8 mouse cellular contexts compared by ENCODE assay signal in the genomic region with DNA sequence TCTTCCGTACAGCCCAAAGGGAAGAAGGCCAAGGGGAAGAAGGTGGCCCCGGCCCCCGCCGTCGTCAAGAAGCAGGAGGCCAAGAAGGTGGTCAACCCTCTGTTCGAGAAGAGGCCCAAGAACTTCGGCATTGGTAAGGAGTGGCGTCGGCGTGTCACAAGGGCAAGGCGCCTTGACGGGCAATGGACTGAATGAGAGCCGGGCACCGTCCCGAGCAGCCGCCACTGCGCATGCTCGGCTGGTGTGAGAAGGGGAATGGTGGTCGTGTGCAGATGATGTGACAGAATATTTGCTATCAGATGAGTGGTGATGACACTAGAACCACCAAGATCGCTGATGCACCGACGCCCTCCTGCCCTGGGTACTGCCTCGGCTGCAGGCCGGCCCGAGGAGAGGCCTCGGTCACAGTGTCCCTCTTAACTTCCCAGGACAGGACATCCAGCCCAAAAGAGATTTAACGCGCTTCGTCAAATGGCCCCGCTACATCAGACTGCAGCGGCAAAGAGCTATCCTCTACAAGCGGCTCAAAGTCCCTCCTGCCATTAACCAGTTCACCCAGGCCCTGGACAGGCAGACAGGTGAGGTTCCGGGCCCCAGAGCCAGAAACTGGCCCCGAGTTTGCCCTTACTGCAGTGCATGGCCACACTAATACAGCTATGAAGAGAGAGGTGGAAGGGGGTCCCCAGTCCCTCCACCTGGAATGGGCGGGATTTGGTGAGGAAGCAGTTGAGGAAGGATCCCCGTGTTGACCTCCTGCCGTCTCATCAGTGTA. TPM values are rescaled to one million over a fixed set of nuclear protein-coding genes. Genes with fewer than 3 reads are reported as not detected.
DNase-seq lines count a peak whose midpoint lies in the region; ATAC-seq and TF ChIP-seq lines count a peak whose summit lies in the region.

No protein-coding gene starts in this region.

- TF ChIP-seq CTCF in gastrocnemius, adult 2 months (IDR thresholded peaks at IDR 0.05) = no peak
- TF ChIP-seq CTCF in cerebellum, adult 2 months (IDR thresholded peaks at IDR 0.05; ENCODE audit: borderline replicate concordance, insufficient read depth, low read depth, low read length) = no peak

- H3K27ac ChIP-seq in gastrocnemius, adult 2 months = peak overlapping the region; percentile 91
- peak overlapping the region; percentile 42 for H3K27ac ChIP-seq in cerebellum, adult 2 months (ENCODE audit: insufficient read depth, low read length)
- H3K27ac ChIP-seq in limb, embryonic 10.5 days = peak overlapping the region; percentile 98
- H3K27ac ChIP-seq in stomach, embryonic 16.5 days (ENCODE audit: low read length) = peak overlapping the region; percentile 87

- H3K4me1 ChIP-seq in cerebellum, adult 2 months (ENCODE audit: control insufficient read depth, insufficient read depth, low read length) = peaks cover 6% of the 10 kb centered on the region
- H3K4me1 ChIP-seq in limb, embryonic 10.5 days = peaks cover 45% of the 10 kb centered on the region
- peaks cover 29% of the 10 kb centered on the region for H3K4me1 ChIP-seq in stomach, embryonic 16.5 days (ENCODE audit: control insufficient read depth, insufficient read depth, low read length)

- peak overlapping the region; percentile 83 for H3K4me3 ChIP-seq in gastrocnemius, adult 2 months
- H3K4me3 ChIP-seq in cerebellum, adult 2 months (replicated peaks; ENCODE audit: insufficient read depth, low read depth, low read length) = peak overlapping the region; percentile 74
- peak overlapping the region; percentile 93 for H3K4me3 ChIP-seq in limb, embryonic 10.5 days
- H3K4me3 ChIP-seq in stomach, embryonic 16.5 days (replicated peaks; ENCODE audit: low read length) = peak overlapping the region; percentile 87

- peak overlapping the region; percentile 100 for H3K4me2 ChIP-seq in stomach, embryonic 16.5 days (ENCODE audit: low read depth, low read length)

- peaks cover 66% of the 10 kb centered on the region for H3K36me3 ChIP-seq in limb, embryonic 10.5 days
- peaks cover 26% of the 10 kb centered on the region for H3K36me3 ChIP-seq in stomach, embryonic 16.5 days (ENCODE audit: control insufficient read depth, insufficient read depth, low read length)

- peak overlapping the region; percentile 80 for H3K9ac ChIP-seq in stomach, embryonic 16.5 days (ENCODE audit: low read length)

- no peaks in the 10 kb centered on the region for H3K27me3 ChIP-seq in cerebellum, adult 2 months (ENCODE audit: control insufficient read depth, insufficient read depth, low read length)
- H3K27me3 ChIP-seq in limb, embryonic 10.5 days (ENCODE audit: low read depth, poor library complexity, severe bottlenecking) = no peaks in the 10 kb centered on the region
- no peaks in the 10 kb centered on the region for H3K27me3 ChIP-seq in stomach, embryonic 16.5 days (ENCODE audit: control insufficient read depth, insufficient read depth, low read length)

- peak; percentile 72 for DNase-seq in gastrocnemius, adult 2 months
- no peak for DNase-seq in gastrocnemius, postnatal 25 days
- peak; percentile 71 for DNase-seq in CD4-positive, CD25-positive, alpha-beta regulatory T cell, adult 2 months (ENCODE audit: low read depth, low spot score)
- no peak for DNase-seq in cerebellum, adult 2 months
- peak; percentile 77 for DNase-seq in limb, embryonic 10.5 days (ENCODE audit: low spot score)
- peak; percentile 76 for DNase-seq in mesoderm, embryonic 11.5 days (ENCODE audit: low read depth, low spot score)

- ATAC-seq in granulocyte monocyte progenitor cell, adult 5-6 weeks (replicated peaks; ENCODE audit: poor library complexity, severe bottlenecking) = peak; percentile 31
- peak; percentile 38 for ATAC-seq in stomach, embryonic 16.5 days (ENCODE audit: insufficient read depth, low FRiP score)

- H3K9me3 ChIP-seq in limb, embryonic 10.5 days (replicated peaks) = no peaks in the 10 kb centered on the region
- H3K9me3 ChIP-seq in stomach, embryonic 16.5 days (replicated peaks; ENCODE audit: control insufficient read depth, low read length) = no peaks in the 10 kb centered on the region

- no peak for TF ChIP-seq POLR2A in cerebellum, adult 2 months (IDR thresholded peaks at IDR 0.05; ENCODE audit: borderline replicate concordance, insufficient read depth, low read length)

- intact Hi-C loops in gastrocnemius, adult 2 months (cut with DNase I) = loop anchor here (2.0 kb wide), 1 partner anchor 22 kb away; a partner anchor contains a TSS

- under 1% methylated on average over 37 of the region's 37 CpGs for WGBS in cerebellum, adult 2 months
- under 1% methylated on average over 37 of the region's 37 CpGs for WGBS in limb, embryonic 10.5 days
- under 1% methylated on average over 37 of the region's 37 CpGs for WGBS in stomach, embryonic 16.5 days

RNA-seq across cellular contexts. Expression of a gene that starts 0.6 kb away (rescaled TPM):
- 100 to 1,000 TPM; 261 to 309 TPM for total RNA-seq in gastrocnemius, adult 2 months (2021)
- total RNA-seq in gastrocnemius, postnatal 25 days (2021) = 100 to 1,000 TPM; 236 to 242 TPM
- 670 and 676 TPM in 2 replicates for polyA plus RNA-seq in cerebellum, adult 2 months (2012; rRNA removed)
- total RNA-seq in granulocyte monocyte progenitor cell, adult 5-6 weeks (2014; fragmentation: Nextera tagmentation) = 2,412 and 2,423 TPM in 2 replicates
- 2,233 and 2,391 TPM in 2 replicates for total RNA-seq in granulocyte monocyte progenitor cell, adult 5-6 weeks (2017)
- polyA plus RNA-seq in limb, embryonic 10.5 days (2016; fragmentation: Nextera tagmentation; extraction: Ambion mirVana) = 702 and 807 TPM in 2 replicates
- 458 and 551 TPM in 2 replicates for polyA plus RNA-seq in stomach, embryonic 16.5 days (2015; fragmentation: Nextera tagmentation; extraction: Ambion mirVana)

RNA-seq across cellular contexts. Expression of a gene that starts 0.7 kb away (rescaled TPM):
- 10 to 100 TPM; 15.4 to 19.0 TPM for total RNA-seq in gastrocnemius, adult 2 months (2021)
- total RNA-seq in gastrocnemius, postnatal 25 days (2021) = 10 to 100 TPM; 16.2 to 17.6 TPM
- polyA plus RNA-seq in cerebellum, adult 2 months (2012; rRNA removed) = 56.6 and 58.1 TPM in 2 replicates
- 16.7 and 17.4 TPM in 2 replicates for total RNA-seq in granulocyte monocyte progenitor cell, adult 5-6 weeks (2014; fragmentation: Nextera tagmentation)
- total RNA-seq in granulocyte monocyte progenitor cell, adult 5-6 weeks (2017) = 17.2 and 19.0 TPM in 2 replicates
- 79.3 and 82.8 TPM in 2 replicates for polyA plus RNA-seq in limb, embryonic 10.5 days (2016; fragmentation: Nextera tagmentation; extraction: Ambion mirVana)
- polyA plus RNA-seq in stomach, embryonic 16.5 days (2015; fragmentation: Nextera tagmentation; extraction: Ambion mirVana) = 43.0 and 46.6 TPM in 2 replicates

RNA-seq across cellular contexts. Expression of a gene that starts 5.0 kb away (rescaled TPM):
- 10 to 100 TPM; 12.4 to 16.1 TPM for total RNA-seq in gastrocnemius, adult 2 months (2021)
- total RNA-seq in gastrocnemius, postnatal 25 days (2021) = 10 to 100 TPM; 10.9 to 12.5 TPM
- polyA plus RNA-seq in cerebellum, adult 2 months (2012; rRNA removed) = 58.6 and 60.9 TPM in 2 replicates
- total RNA-seq in granulocyte monocyte progenitor cell, adult 5-6 weeks (2014; fragmentation: Nextera tagmentation) = 42.8 and 48.8 TPM in 2 replicates
- total RNA-seq in granulocyte monocyte progenitor cell, adult 5-6 weeks (2017) = 72.9 and 77.2 TPM in 2 replicates
- 50.6 and 60.5 TPM in 2 replicates for polyA plus RNA-seq in limb, embryonic 10.5 days (2016; fragmentation: Nextera tagmentation; extraction: Ambion mirVana)
- polyA plus RNA-seq in stomach, embryonic 16.5 days (2015; fragmentation: Nextera tagmentation; extraction: Ambion mirVana) = 39.9 and 40.7 TPM in 2 replicates

RNA-seq across cellular contexts. Expression of a gene that starts 5.2 kb away (rescaled TPM):
- total RNA-seq in gastrocnemius, adult 2 months (2021) = 10 to 100 TPM; 41.1 to 41.6 TPM
- total RNA-seq in gastrocnemius, postnatal 25 days (2021) = 10 to 100 TPM; 27.4 to 33.1 TPM
- polyA plus RNA-seq in cerebellum, adult 2 months (2012; rRNA removed) = 153 and 159 TPM in 2 replicates
- total RNA-seq in granulocyte monocyte progenitor cell, adult 5-6 weeks (2014; fragmentation: Nextera tagmentation) = 46.4 and 74.7 TPM in 2 replicates
- total RNA-seq in granulocyte monocyte progenitor cell, adult 5-6 weeks (2017) = 40.0 and 75.4 TPM in 2 replicates
- polyA plus RNA-seq in limb, embryonic 10.5 days (2016; fragmentation: Nextera tagmentation; extraction: Ambion mirVana) = 44.0 and 50.3 TPM in 2 replicates
- polyA plus RNA-seq in stomach, embryonic 16.5 days (2015; fragmentation: Nextera tagmentation; extraction: Ambion mirVana) = 59.9 and 61.8 TPM in 2 replicates

RNA-seq across cellular contexts. Expression of a gene that starts 8.5 kb away (rescaled TPM):
- 10 to 100 TPM; 13.0 to 13.1 TPM for total RNA-seq in gastrocnemius, adult 2 months (2021)
- total RNA-seq in gastrocnemius, postnatal 25 days (2021) = 10 to 100 TPM; 10.3 to 12.0 TPM
- 24.0 and 25.2 TPM in 2 replicates for polyA plus RNA-seq in cerebellum, adult 2 months (2012; rRNA removed)
- 21.7 and 22.5 TPM in 2 replicates for total RNA-seq in granulocyte monocyte progenitor cell, adult 5-6 weeks (2014; fragmentation: Nextera tagmentation)
- 53.0 and 55.7 TPM in 2 replicates for total RNA-seq in granulocyte monocyte progenitor cell, adult 5-6 weeks (2017)
- 42.1 and 43.0 TPM in 2 replicates for polyA plus RNA-seq in limb, embryonic 10.5 days (2016; fragmentation: Nextera tagmentation; extraction: Ambion mirVana)
- polyA plus RNA-seq in stomach, embryonic 16.5 days (2015; fragmentation: Nextera tagmentation; extraction: Ambion mirVana) = 24.6 and 25.1 TPM in 2 replicates

Comparison
In these comparisons a context has a peak if more than half of its experiments do, and no peak if none do; other contexts are left out.
1. DNase-seq: peak in gastrocnemius, adult 2 months (single experiment), CD4-positive, CD25-positive, alpha-beta regulatory T cell, adult 2 months (single experiment), limb, embryonic 10.5 days (single experiment) and mesoderm, embryonic 11.5 days (single experiment); none in gastrocnemius, postnatal 25 days (single experiment) and cerebellum, adult 2 months (0 of 2).
2. H3K27ac ChIP-seq: peak in every context shown above with its lines; median percentile 98 in limb, embryonic 10.5 days; 91 in gastrocnemius, adult 2 months; 87 in stomach, embryonic 16.5 days; 42 in cerebellum, adult 2 months.
3. RNA of a gene that starts 0.6 kb away (total RNA-seq): 2,233 to 2,423 TPM in granulocyte monocyte progenitor cell, adult 5-6 weeks; 261 to 309 TPM in gastrocnemius, adult 2 months and 236 to 242 TPM in gastrocnemius, postnatal 25 days; every median in the first group is over 4 times any median in the second.
4. Peak in every context shown above with its lines, with median percentiles within 50 percentile points of each other: H3K4me3 ChIP-seq.